Mouse (Mus musculus): ENCODE data around the gene Wasl. TPM values are rescaled to one million over a fixed set of nuclear protein-coding genes. Genes with fewer than 3 reads are reported as not detected.
A peak's percentile ranks its signal among the peaks of the same experiment; 100 is the strongest.

Wasl gene
- polyA plus RNA-seq, 1 experiment: 56.4 TPM

DNA sequence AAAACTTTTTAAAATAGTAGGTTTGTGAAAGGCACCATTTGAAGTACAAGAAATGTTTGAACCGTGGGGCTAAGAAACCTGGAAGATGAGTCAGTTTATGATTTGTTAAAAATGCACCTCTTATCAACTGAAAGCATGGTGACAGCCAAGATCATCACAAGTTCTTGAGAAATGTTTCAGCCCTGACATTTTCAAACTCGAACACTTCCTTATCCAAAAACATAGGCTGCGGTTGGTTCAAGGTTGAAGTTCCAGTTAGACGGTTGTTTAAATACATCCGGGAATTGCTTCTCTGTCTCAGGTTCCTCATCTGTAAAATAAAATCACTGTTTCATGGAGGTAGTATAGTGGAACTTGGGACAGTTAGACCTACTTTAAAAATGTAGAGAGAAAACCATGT lies 1.4 kb upstream of the Wasl start:
- TF ChIP-seq POLR2A (IDR thresholded peaks at IDR 0.05; ENCODE audit: extremely low read depth, insufficient read depth, low read length) (no peak), CTCF (IDR thresholded peaks at IDR 0.05; ENCODE audit: extremely low read depth, insufficient read depth, low read length) (no peak)

DNA sequence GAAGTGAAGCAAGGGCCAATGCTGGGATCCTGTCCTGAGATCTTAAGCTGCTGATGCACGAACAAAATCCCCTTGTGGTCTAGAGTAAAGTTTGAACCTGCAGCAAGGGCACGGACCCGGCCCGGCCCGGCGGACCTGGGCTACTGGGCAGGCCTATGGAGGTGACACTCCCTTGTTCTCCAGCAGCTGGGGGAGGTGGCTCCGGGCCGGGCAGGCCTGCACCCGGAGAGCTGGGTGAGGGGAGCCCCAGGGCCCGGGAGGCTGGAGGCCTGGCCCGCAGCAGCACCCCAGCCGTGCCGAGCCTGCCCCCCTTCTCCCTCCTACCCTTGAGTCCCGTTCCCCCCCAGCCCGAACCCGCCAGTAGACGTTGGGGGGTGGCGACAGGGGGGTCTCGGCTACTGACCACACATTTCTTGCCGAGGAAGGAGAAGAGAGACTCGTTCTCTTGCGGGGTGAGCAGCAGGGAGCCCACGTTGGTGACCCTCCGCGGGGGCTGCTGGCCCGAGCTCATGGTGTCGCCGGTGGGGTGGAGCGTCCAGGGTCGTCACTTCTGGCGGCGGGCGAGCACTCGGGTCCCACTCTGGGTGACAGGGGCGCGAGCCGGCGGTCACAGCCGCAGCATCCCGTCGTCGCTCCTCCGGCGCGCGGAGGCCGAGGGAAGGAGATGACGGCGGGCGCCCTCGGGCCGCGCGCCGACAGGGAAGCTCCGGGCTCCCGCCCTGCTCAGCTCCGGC lies 509 bp downstream of the Wasl start:
- Histone ChIP-seq H3K4me3 (ENCODE audit: insufficient read depth, low read length) (peak overlapping the region; percentile 85), H3K4me1 (ENCODE audit: control insufficient read depth, insufficient read depth, low read length) (peaks cover 6% of the 10 kb centered on the region; the same call in 1 of the 2 replicates), H3K27ac (ENCODE audit: insufficient read depth, low read length) (peak overlapping the region; percentile 96)
- TF ChIP-seq CTCF (IDR thresholded peaks at IDR 0.05; ENCODE audit: extremely low read depth, insufficient read depth, low read length): no peak
- TF ChIP-seq POLR2A (IDR thresholded peaks at IDR 0.05; ENCODE audit: extremely low read depth, insufficient read depth, low read length): no peak

More for the DNA sequence above, 1.4 kb upstream of the Wasl start:
- Histone ChIP-seq H3K27ac (ENCODE audit: insufficient read depth, low read length) (no peak overlapping the region), H3K4me1 (ENCODE audit: control insufficient read depth, insufficient read depth, low read length) (peaks cover 4% of the 10 kb centered on the region; the same call in 1 of the 2 replicates), H3K4me3 (ENCODE audit: insufficient read depth, low read length) (no peak overlapping the region)

DNA sequence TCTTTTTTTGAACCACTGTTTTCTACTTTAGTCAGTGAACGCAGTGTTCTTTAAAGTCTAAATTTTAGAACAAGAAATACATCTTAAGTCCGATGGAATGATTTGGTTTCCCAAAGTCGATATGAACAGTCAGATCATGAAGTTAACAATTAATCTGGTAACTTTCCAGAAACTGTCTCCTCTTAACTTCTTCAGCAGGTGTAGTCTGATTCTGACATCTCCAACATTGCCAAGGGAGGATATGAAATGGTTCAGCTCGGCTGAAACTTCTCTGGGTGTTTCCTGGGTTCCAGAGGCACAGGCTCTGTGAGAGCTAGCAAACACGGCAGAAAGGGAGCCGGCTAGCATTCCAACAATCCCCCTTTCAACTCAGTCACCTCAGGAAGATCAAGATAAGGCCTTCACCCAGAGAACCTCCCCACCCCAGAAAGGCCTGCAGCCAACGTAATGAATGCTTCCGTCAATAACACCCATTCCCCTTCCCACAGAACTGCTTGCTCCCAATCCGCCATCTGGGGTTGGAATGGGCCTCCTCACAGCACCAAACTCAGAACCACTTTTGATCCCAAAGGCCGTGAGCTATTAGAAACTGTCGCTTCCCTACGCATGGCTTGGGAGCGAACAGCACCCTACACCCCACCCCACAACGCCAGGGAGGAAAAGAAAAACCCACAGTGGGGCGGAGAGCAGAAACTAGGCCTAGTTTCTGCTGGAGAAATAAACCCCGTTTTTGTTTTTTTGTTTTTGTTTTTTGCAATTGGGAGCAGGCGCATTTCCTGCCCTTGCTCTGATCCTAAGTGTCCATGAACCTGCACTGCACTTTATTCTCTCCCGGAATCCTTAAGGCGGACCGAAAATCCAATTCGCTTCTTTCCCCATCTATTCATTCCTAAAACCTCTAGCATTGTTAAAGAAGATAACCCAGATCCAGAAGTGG lies 1.3 kb downstream of the Wasl start:
- Histone ChIP-seq H3K4me1 (ENCODE audit: control insufficient read depth, insufficient read depth, low read length) (peaks cover 6% of the 10 kb centered on the region; the same call in 1 of the 2 replicates), H3K27ac (ENCODE audit: insufficient read depth, low read length) (peak overlapping the region; percentile 96), H3K4me3 (ENCODE audit: insufficient read depth, low read length) (peak overlapping the region; percentile 85)
- no peak for TF ChIP-seq POLR2A (IDR thresholded peaks at IDR 0.05; ENCODE audit: extremely low read depth, insufficient read depth, low read length)
- no peak for TF ChIP-seq CTCF (IDR thresholded peaks at IDR 0.05; ENCODE audit: extremely low read depth, insufficient read depth, low read length)

DNA sequence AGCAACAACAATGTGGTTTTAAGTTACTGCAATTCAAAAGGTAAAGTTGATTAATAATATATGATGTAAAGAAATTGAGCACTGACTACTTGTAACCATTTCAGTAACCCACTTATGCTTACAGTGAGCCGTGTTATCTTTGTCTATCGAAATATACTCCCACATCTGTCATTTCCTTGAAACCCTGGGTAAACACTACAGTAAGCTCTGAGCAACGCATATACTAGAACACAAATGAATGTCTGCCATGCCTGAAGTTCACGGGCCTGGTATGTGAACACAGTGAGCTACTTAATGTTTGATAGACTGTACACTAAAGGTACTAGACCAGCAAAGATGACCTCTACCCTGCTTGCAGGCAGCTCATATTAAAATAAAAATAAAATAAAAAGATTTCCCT lies 2.3 kb downstream of the Wasl start:
- H3K27ac ChIP-seq (ENCODE audit: insufficient read depth, low read length): no peak overlapping the region
- peaks cover 6% of the 10 kb centered on the region; the same call in 1 of the 2 replicates for H3K4me1 ChIP-seq (ENCODE audit: control insufficient read depth, insufficient read depth, low read length)
- peak overlapping the region; percentile 85; the same call in 1 of the 2 replicates for H3K4me3 ChIP-seq (ENCODE audit: insufficient read depth, low read length)
- TF ChIP-seq CTCF (IDR thresholded peaks at IDR 0.05; ENCODE audit: extremely low read depth, insufficient read depth, low read length) (no peak), POLR2A (IDR thresholded peaks at IDR 0.05; ENCODE audit: extremely low read depth, insufficient read depth, low read length) (no peak)

DNA sequence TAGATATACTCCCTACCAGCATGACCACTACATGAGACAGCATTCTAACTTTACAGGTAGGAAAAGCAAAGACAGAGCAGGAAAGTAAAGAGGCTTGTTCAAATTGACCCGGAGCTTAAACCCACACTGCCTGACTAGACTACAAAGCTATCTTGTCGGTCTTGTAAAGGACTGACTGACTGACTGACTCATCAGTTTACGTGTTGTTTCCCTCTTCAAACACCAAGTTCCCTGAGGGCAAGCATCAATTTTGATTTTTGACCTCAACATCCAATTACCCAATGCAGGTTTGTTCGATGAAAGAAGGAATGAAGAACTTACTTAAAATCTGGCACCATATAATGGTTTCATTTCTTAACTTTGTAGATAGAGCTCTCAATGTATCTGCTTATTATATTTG lies 2.9 kb downstream of the Wasl start:
- TF ChIP-seq CTCF (IDR thresholded peaks at IDR 0.05; ENCODE audit: extremely low read depth, insufficient read depth, low read length): no peak
- no peak for TF ChIP-seq POLR2A (IDR thresholded peaks at IDR 0.05; ENCODE audit: extremely low read depth, insufficient read depth, low read length)
- Histone ChIP-seq H3K4me1 (ENCODE audit: control insufficient read depth, insufficient read depth, low read length) (peaks cover 6% of the 10 kb centered on the region; the same call in 1 of the 2 replicates), H3K4me3 (ENCODE audit: insufficient read depth, low read length) (peak overlapping the region; percentile 85; the same call in 1 of the 2 replicates), H3K27ac (ENCODE audit: insufficient read depth, low read length) (no peak overlapping the region)

DNA sequence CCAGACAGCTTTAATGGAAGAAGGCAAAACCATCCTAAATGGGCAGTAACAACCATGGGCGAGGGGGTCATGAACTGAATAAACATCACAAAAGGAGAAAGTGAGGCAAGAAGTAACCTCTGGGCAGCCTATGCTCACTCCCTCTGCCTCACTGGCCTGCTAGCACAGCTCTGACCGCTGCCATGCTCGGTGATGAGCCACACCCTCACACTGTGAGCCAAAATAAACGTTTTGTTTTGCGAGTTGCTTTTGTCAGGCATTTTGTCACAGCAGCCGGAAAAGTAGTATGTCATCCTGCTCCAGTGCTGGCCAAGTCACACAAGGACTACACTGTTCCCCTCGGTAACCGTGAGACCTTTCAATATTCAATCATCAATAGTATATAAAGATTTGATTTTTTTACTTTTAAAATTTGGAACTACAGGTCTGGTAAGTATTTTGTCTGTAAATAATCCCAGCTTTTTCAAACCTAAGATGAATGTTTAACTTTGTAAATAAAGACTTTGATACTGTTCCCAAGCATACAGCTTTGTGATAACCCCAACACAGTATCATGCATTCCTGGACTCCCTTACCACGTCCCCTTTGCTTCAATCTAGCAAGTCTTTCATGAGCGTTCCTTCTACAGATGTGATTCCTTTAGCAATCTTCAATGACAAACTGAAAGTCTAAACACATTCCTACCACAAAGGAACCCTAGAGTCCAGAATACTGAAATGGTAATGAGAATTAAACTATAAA lies 7.0 kb downstream of the Wasl start:
- TF ChIP-seq CTCF (IDR thresholded peaks at IDR 0.05; ENCODE audit: extremely low read depth, insufficient read depth, low read length) (no peak), POLR2A (IDR thresholded peaks at IDR 0.05; ENCODE audit: extremely low read depth, insufficient read depth, low read length) (no peak)
- no peak overlapping the region for H3K4me3 ChIP-seq (ENCODE audit: insufficient read depth, low read length)
- no peak overlapping the region for H3K27ac ChIP-seq (ENCODE audit: insufficient read depth, low read length)
- peaks cover 7% of the 10 kb centered on the region; the same call in 1 of the 2 replicates for H3K4me1 ChIP-seq (ENCODE audit: control insufficient read depth, insufficient read depth, low read length)

DNA sequence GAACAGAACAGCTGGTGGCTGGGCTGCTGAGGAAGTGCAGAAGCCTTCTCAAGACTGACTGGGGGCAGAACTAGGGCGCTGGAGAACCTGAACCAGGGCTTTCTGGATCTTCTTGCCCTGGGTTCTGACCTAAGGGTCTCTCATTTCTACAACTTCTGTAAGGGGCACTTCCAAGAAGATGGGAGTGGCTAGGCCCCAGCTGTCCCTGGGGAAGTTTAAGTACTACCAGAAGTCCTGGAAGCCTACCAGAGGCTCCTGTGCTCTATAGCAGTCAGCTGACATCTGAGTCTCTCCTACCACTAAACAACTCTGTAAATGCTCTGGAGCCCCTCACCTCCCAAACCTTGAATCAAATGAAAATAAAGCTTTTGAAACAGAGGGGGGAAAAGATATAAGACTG lies 8.7 kb downstream of the Wasl start:
- H3K27ac ChIP-seq (ENCODE audit: insufficient read depth, low read length): peak overlapping the region; percentile 65; the same call in 1 of the 2 replicates
- no peak overlapping the region for H3K4me3 ChIP-seq (ENCODE audit: insufficient read depth, low read length)
- peaks cover 5% of the 10 kb centered on the region; the same call in 1 of the 2 replicates for H3K4me1 ChIP-seq (ENCODE audit: control insufficient read depth, insufficient read depth, low read length)
- TF ChIP-seq POLR2A (IDR thresholded peaks at IDR 0.05; ENCODE audit: extremely low read depth, insufficient read depth, low read length) (no peak), CTCF (IDR thresholded peaks at IDR 0.05; ENCODE audit: extremely low read depth, insufficient read depth, low read length) (no peak)

DNA sequence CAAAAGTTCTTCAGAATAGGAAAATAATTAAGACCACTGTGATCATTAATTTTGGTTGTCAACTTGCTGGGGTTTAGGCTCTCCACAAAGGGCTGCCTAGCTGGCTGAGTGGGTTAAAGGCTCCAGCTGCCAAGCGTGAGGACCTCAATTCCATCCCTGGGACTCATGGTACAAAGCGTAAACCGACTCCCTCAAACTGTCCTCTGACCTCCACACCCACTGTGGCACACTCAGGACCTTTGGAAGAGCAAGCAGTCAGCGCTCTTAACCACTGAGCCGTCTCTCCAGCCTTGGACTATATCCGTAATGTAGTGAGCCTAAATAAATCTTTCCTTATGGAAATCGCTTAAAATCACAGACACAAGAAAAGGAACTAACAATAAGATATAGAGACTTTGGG lies 13.3 kb downstream of the Wasl start:
- TF ChIP-seq POLR2A (IDR thresholded peaks at IDR 0.05; ENCODE audit: extremely low read depth, insufficient read depth, low read length) (no peak), CTCF (IDR thresholded peaks at IDR 0.05; ENCODE audit: extremely low read depth, insufficient read depth, low read length) (no peak)
- Histone ChIP-seq H3K4me1 (ENCODE audit: control insufficient read depth, insufficient read depth, low read length) (peaks cover 6% of the 10 kb centered on the region), H3K27ac (ENCODE audit: insufficient read depth, low read length) (no peak overlapping the region), H3K4me3 (ENCODE audit: insufficient read depth, low read length) (no peak overlapping the region)

DNA sequence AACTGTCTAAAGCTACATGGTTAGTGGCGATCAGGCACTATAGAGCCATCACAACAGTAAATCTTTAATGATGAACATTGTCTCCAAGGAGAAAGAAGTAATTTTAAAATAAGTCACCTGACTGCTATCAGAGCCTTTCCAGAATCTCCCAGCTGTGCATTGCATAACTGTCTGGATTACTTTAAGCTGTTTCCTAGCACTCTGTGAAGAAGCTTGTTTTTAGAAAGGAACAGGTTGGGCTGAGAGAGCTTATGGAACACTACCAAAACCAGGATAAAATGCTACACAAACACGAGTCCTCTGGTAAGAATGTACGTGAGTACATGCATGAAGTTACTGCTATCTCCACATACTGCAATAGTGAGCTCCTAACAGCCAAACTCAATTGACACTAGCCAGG lies 14.1 kb downstream of the Wasl start:
- Histone ChIP-seq H3K4me3 (ENCODE audit: insufficient read depth, low read length) (no peak overlapping the region), H3K27ac (ENCODE audit: insufficient read depth, low read length) (no peak overlapping the region), H3K4me1 (ENCODE audit: control insufficient read depth, insufficient read depth, low read length) (peaks cover 5% of the 10 kb centered on the region)
- no peak for TF ChIP-seq CTCF (IDR thresholded peaks at IDR 0.05; ENCODE audit: extremely low read depth, insufficient read depth, low read length)
- no peak for TF ChIP-seq POLR2A (IDR thresholded peaks at IDR 0.05; ENCODE audit: extremely low read depth, insufficient read depth, low read length)

All from cortical plate, adult 2 months (tissue).